Mouse (Mus musculus) neural tube, embryonic 12.5 days (tissue): Measurements from ENCODE around the gene Cln3. TPM values are rescaled to one million over a fixed set of nuclear protein-coding genes. Genes with fewer than 3 reads are reported as not detected.

Experiments used
- ATAC-seq: fragments of 200-750 bp; cut with Nextera tagmentation; 2 replicates; pipeline ENCODE4 v1.8.0; 2017; ENCODE audit warnings: low read depth, mild to moderate bottlenecking, moderate TSS enrichment, moderate library complexity; ENCODE audit not compliant: low FRiP score
- H3K27ac ChIP-seq: fragments of 300-500 bp; sonication (generic); 2 replicates; pipeline ENCODE4 v1.5.1; 2016
- H3K27me3 ChIP-seq: fragments of 300-500 bp; sonication (generic); replicated peaks from 2 replicates; pipeline ENCODE4 v1.6.1; 2016; ENCODE audit warnings: mild to moderate bottlenecking
- H3K36me3 ChIP-seq: fragments of 300-500 bp; sonication (generic); 2 replicates; pipeline ENCODE4 v1.6.1; 2016; ENCODE audit warnings: mild to moderate bottlenecking
- H3K4me1 ChIP-seq: fragments of 300-500 bp; sonication (generic); 2 replicates; pipeline ENCODE4 v1.6.1; 2016
- H3K4me2 ChIP-seq: fragments of 300-500 bp; sonication (generic); replicated peaks from 2 replicates; pipeline ENCODE4 v1.6.1; 2016; ENCODE audit warnings: mild to moderate bottlenecking
- H3K4me3 ChIP-seq: fragments of 300-500 bp; sonication (generic); 2 replicates; pipeline ENCODE4 v1.5.1; 2016
- H3K9ac ChIP-seq: fragments of 300-500 bp; sonication (generic); 2 replicates; pipeline ENCODE4 v1.6.1; 2016; ENCODE audit warnings: mild to moderate bottlenecking
- H3K9me3 ChIP-seq: fragments of 300-500 bp; sonication (generic); 2 replicates; pipeline ENCODE4 v1.6.1; 2016; ENCODE audit warnings: mild to moderate bottlenecking
- WGBS: fragments of 180-500 bp; shearing (Covaris S2); methylation state at CpG from one replicate; pipeline ENCODE4 v1.1.7; 2016; 5-methylcytosine and 5-hydroxymethylcytosine counted together
- polyA plus RNA-seq: library from polyadenylated mRNA; unstranded; fragments of >200 nt; fragmentation: Nextera tagmentation; extraction: Ambion mirVana; gene quantifications from 2 replicates; pipeline ENCODE4 v1.2.1, GENCODE M21; 2016

Cln3 gene
- polyA plus RNA-seq, 1 experiment from 2014 or later = 28.2 TPM

DNA sequence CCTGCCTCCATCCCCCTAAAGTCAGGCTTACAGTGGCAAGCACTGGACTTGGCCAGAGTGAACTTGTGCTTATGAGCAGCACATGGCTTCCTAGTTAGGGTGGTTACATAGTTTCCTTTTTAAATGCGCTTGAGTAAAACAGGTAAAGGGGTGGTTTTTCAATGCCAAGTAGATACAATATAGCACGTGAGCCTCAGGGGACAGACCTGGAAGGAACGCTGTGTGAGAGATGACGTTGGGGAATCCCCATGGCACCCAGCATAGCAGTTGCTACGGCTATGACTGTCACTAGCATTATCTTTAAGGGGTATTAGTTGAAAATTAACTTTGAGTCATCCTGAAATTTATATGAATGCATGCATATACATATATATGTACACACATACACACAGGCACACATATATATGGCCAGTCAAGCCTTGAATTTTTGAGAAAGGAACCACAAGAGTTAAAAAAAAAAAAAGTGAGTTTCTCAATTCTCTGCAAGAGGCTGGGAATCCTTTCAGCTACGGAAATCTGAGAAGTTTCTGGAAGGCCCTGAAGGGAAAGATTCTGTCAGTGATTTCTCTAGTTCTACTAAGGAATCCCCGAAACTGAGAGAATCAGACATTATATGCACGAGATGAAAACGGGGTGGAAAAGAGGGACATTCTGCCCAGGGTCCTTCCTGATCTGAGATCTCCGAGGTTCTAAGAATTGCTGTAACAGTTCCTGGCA, 34.1 kb upstream of the Cln3 start:
- no peak overlapping the region for H3K9ac ChIP-seq
- 79% methylated on average over 10 of the region's 10 CpGs for WGBS
- no peaks in the 10 kb centered on the region for H3K9me3 ChIP-seq
- no peaks in the 10 kb centered on the region for H3K27me3 ChIP-seq
- ATAC-seq = no peak
- H3K4me1 ChIP-seq = 0 out of 2 replicates have a peak, but pooled peaks cover 4% of the 10 kb centered on the region
- no peak overlapping the region for H3K4me2 ChIP-seq
- H3K36me3 ChIP-seq = no peaks in the 10 kb centered on the region
- no peak overlapping the region for H3K27ac ChIP-seq
- no peak overlapping the region for H3K4me3 ChIP-seq

DNA sequence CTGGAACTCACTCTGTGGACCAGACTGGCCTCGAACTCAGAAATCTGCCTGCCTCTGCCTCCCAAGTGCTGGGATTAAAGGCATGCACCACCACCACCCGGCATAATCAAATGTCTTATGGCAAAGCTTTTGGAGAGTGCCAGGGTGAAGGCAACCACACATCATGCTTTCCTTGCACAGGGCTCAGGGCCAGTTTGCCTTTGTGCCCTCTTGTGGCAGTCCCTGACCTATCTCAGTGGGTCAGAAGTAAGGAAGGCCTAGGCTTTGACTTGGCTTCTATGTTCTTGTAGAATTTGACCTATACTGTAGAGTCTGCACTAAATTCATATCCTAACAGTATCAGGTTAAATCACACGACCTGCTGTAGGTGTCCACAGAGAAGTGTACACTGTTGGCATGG, 31.1 kb upstream of the Cln3 start:
- no peak overlapping the region for H3K4me2 ChIP-seq
- H3K36me3 ChIP-seq = no peaks in the 10 kb centered on the region
- H3K27me3 ChIP-seq = no peaks in the 10 kb centered on the region
- H3K4me1 ChIP-seq = no peaks in the 10 kb centered on the region
- ATAC-seq = no peak
- 73% methylated on average over 3 of the region's 3 CpGs for WGBS
- no peaks in the 10 kb centered on the region for H3K9me3 ChIP-seq
- no peak overlapping the region for H3K27ac ChIP-seq
- H3K9ac ChIP-seq = no peak overlapping the region
- H3K4me3 ChIP-seq = no peak overlapping the region

GRCm38 (mm10) chr7:126612736-126613135, 27.1 kb upstream of the Cln3 start:
- Histone ChIP-seq H3K4me1 (no peaks in the 10 kb centered on the region), H3K9ac (no peak overlapping the region), H3K4me2 (no peak overlapping the region), H3K27me3 (no peaks in the 10 kb centered on the region), H3K9me3 (no peaks in the 10 kb centered on the region), H3K36me3 (no peaks in the 10 kb centered on the region), H3K27ac (no peak overlapping the region), H3K4me3 (no peak overlapping the region)
- 71% methylated on average over 3 of the region's 3 CpGs for WGBS
- ATAC-seq = no peak

DNA sequence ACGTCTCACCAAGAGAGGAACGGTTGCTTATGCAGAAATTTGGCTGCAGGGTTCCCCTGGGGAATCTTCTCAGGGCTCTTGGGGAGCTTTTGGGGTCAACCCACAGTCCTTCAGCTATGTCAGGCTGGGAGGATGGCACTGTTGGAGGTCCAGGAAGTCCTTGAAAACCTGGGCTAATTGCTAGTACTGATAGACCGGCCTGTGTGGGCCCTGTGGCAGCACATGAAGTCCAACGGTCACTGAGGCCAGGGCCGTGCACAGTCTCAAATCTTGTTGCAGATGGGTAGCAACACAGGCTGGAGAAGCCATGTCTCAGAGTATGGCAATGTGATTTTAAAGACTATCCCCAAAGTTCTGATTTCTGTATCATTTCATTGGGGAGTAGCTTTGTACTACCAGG, 22.2 kb upstream of the Cln3 start:
- Histone ChIP-seq H3K9ac (no peak overlapping the region), H3K27me3 (no peaks in the 10 kb centered on the region), H3K27ac (no peak overlapping the region), H3K4me2 (no peak overlapping the region), H3K36me3 (no peaks in the 10 kb centered on the region), H3K4me3 (no peak overlapping the region), H3K4me1 (no peaks in the 10 kb centered on the region), H3K9me3 (no peaks in the 10 kb centered on the region)
- ATAC-seq = no peak
- 80% methylated on average over 5 of the region's 5 CpGs for WGBS

DNA sequence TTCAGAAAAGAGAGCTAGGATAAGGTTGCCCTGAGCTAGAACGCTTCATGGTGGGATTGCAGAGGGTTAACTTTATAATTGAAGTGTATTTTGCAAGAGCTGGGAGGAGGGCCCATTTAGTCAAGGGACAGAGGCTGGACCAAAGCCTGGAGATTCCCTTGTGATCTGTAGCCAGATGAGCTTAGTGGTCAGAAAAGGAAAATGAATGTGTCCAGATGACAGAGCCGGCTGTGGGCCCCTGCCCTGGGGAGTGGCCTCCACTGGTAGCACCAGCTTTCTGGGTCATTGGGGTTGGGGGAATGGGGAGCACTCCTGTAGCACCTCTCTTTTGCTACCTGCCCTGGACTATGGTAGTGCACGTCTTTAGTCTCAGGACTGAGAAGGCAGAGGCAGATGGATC, 21.4 kb upstream of the Cln3 start:
- Histone ChIP-seq H3K9me3 (no peaks in the 10 kb centered on the region), H3K27me3 (no peaks in the 10 kb centered on the region), H3K36me3 (no peaks in the 10 kb centered on the region), H3K27ac (no peak overlapping the region), H3K4me3 (no peak overlapping the region), H3K4me2 (no peak overlapping the region), H3K4me1 (no peaks in the 10 kb centered on the region), H3K9ac (no peak overlapping the region)
- no peak for ATAC-seq
- 76% methylated on average over 3 of the region's 3 CpGs for WGBS

DNA sequence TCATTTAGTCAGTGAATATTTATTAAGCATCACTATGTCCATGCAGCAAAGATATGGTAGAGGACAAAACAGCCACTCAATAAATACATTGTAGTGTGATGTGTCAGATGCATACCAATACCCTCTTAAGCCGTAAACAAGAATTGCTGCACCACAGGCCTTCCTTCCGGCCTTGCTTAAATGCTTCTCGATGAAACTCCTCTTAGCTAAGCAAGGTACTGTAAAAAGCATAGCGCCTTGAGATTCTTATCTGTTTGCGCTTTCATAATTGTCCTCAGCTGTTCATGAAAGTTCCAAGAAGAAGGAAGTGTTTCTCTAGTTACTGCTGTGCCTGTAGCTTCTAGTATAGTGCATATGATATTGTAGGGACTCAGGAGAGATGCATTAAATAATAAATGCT, 21.0 kb upstream of the Cln3 start:
- Histone ChIP-seq H3K4me3 (no peak overlapping the region), H3K27me3 (no peaks in the 10 kb centered on the region), H3K4me2 (no peak overlapping the region), H3K9ac (no peak overlapping the region), H3K4me1 (no peaks in the 10 kb centered on the region), H3K27ac (no peak overlapping the region), H3K36me3 (no peaks in the 10 kb centered on the region), H3K9me3 (no peaks in the 10 kb centered on the region)
- 74% methylated on average over 5 of the region's 5 CpGs for WGBS
- ATAC-seq = no peak

DNA sequence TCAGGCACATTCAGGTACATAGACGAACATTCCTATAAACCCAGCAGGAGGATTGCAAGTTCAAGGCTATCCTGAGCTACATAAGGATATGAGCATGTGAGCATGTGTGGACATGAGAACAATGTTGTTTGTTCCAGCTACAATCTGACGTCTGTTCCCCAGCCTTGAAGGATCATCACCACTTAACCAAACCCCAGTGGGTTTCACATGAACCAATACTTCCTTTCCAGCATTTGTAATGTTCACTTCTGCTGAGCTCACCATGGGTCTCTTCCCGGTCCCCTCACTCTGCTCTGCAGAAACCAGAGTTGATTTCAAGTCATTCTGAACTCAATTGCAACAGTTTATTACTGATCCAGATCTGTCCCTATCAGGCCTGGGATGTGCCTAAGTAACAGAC, 17.0 kb upstream of the Cln3 start:
- 85% methylated on average over 3 of the region's 3 CpGs for WGBS
- Histone ChIP-seq H3K36me3 (no peaks in the 10 kb centered on the region), H3K27ac (no peak overlapping the region), H3K4me3 (no peak overlapping the region), H3K4me1 (no peaks in the 10 kb centered on the region), H3K9me3 (no peaks in the 10 kb centered on the region), H3K27me3 (no peaks in the 10 kb centered on the region), H3K4me2 (no peak overlapping the region), H3K9ac (no peak overlapping the region)
- ATAC-seq = no peak

GRCm38 (mm10) chr7:126601896-126602295, 16.3 kb upstream of the Cln3 start:
- H3K27me3 ChIP-seq = no peaks in the 10 kb centered on the region
- no peak for ATAC-seq
- H3K9me3 ChIP-seq = no peaks in the 10 kb centered on the region
- 40% methylated on average over 4 of the region's 5 CpGs for WGBS
- H3K36me3 ChIP-seq = no peaks in the 10 kb centered on the region
- H3K4me3 ChIP-seq = no peak overlapping the region
- H3K9ac ChIP-seq = 0 out of 2 replicates have a peak overlapping the region, but pooled peaks have one; percentile 26
- no peak overlapping the region for H3K27ac ChIP-seq
- no peak overlapping the region for H3K4me2 ChIP-seq
- no peaks in the 10 kb centered on the region for H3K4me1 ChIP-seq

DNA sequence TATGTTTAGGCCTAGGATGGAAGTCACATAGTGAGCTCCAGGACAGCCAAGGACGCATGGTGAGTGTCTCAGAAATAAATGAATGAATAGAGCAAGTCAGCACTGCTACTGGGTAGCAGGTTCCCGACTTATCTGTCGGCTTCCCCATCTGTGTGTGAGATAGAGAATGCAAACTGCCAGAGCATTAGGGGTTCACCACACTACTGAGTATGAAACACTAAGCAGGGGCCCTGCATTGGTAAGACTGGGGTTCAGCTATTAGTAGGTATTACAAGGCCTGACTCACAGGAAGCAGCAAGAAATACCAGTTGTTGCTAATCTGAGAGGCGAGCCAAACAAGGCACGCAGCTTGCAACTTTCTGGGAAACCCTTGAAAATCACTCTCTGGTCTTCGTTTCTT, 13.3 kb upstream of the Cln3 start:
- no peak for ATAC-seq
- WGBS = 85% methylated on average over 6 of the region's 6 CpGs
- H3K9ac ChIP-seq = no peak overlapping the region
- no peaks in the 10 kb centered on the region for H3K4me1 ChIP-seq
- H3K4me2 ChIP-seq = no peak overlapping the region
- no peaks in the 10 kb centered on the region; the same call in 1 of the 2 replicates for H3K27me3 ChIP-seq
- H3K36me3 ChIP-seq = no peaks in the 10 kb centered on the region
- no peaks in the 10 kb centered on the region for H3K9me3 ChIP-seq
- H3K4me3 ChIP-seq = no peak overlapping the region
- H3K27ac ChIP-seq = no peak overlapping the region

DNA sequence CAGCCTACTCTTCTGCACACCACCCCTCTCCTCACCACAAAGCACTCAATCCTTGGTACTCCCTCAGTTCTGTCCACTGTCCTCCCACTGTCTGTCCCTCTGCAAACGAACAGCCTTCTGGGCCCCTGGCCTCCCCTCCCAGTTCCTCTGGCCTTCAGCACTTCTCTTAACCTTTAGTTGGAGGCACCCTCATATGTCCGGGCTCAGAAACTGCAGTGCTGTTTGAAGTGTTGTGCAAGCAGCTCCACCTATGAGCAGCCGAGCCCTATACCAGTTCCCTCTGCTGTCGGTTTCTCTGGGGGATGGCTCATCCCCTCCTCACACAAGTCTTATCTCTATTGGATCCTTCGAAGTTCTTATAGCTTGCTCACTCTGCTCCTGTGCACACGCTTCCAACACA, 10.8 kb upstream of the Cln3 start:
- Histone ChIP-seq H3K36me3 (no peaks in the 10 kb centered on the region), H3K27me3 (no peaks in the 10 kb centered on the region; the same call in 1 of the 2 replicates), H3K4me3 (no peak overlapping the region), H3K9me3 (no peaks in the 10 kb centered on the region), H3K4me2 (no peak overlapping the region), H3K9ac (no peak overlapping the region), H3K27ac (no peak overlapping the region), H3K4me1 (no peaks in the 10 kb centered on the region)
- no peak for ATAC-seq
- 69% methylated on average over 6 of the region's 6 CpGs for WGBS

GRCm38 (mm10) chr7:126595890-126596289, 10.3 kb upstream of the Cln3 start:
- Histone ChIP-seq H3K36me3 (no peaks in the 10 kb centered on the region), H3K4me3 (no peak overlapping the region), H3K27me3 (no peaks in the 10 kb centered on the region; the same call in 1 of the 2 replicates), H3K9me3 (no peaks in the 10 kb centered on the region), H3K9ac (no peak overlapping the region), H3K4me1 (no peaks in the 10 kb centered on the region), H3K27ac (no peak overlapping the region), H3K4me2 (no peak overlapping the region)
- ATAC-seq = no peak
- WGBS = 85% methylated on average over 5 of the region's 5 CpGs

- Histone ChIP-seq H3K27me3 (no peaks in the 10 kb centered on the region; the same call in 1 of the 2 replicates), H3K4me1 (no peaks in the 10 kb centered on the region), H3K27ac (no peak within 1 kb of the TSS), H3K4me3 (no peak within 1 kb of the TSS), H3K36me3 (no peaks in the 10 kb centered on the region), H3K9me3 (no peaks in the 10 kb centered on the region), H3K9ac (no peak within 1 kb of the TSS), H3K4me2 (no peak within 1 kb of the TSS)
- no peak for ATAC-seq
- WGBS = 83% methylated on average over 11 of the region's 11 CpGs
Measured at GRCm38 (mm10) chr7:126594862-126595561, 9.4 kb upstream of the Cln3 start, which contains the start of gene Il27. Gene Il27 (minus strand): TSS chr7:126594941.
